Mouse (Mus musculus): Measurements from ENCODE around the gene Megf8. TPM values are rescaled to one million over a fixed set of nuclear protein-coding genes. Genes with fewer than 3 reads are reported as not detected.
A peak's percentile ranks its signal among the peaks of the same experiment; 100 is the strongest.

Gene Megf8
- polyA plus RNA-seq, 1 experiment from 2014 or later, result 5.6 TPM

GRCm38 (mm10) chr7:25283637-25284036, 33.3 kb upstream of the Megf8 start:
- peak overlapping the region; percentile 80 for H3K4me3 ChIP-seq (ENCODE audit: low read depth, low read length)
- DNase-seq (ENCODE audit: low spot score), result peak; percentile 50

DNA sequence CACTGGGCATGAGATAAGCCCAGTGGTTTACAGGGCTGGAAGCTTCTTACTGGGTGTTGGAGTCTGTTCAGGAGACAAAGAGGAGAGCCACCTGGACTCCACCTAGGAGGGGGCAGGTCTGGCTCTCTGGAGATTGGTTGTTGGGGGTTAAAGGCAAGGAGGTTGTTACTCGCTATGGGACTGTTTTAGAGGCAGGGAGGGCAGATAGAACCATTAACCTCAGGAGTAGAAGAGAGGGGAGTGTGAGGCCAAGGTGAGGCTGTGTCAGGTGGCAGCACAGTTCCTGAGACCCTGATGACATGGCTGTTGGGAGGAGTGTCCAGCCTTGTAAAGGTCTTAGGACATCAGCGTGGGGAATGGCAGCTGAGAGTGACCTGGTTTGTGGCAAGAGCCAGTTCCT, 32.8 kb upstream of the Megf8 start:
- 63% methylated on average over 2 of the region's 2 CpGs for WGBS
- H3K4me3 ChIP-seq (ENCODE audit: low read depth, low read length), result no peak overlapping the region
- H3K9me3 ChIP-seq (ENCODE audit: low read length), result no peaks in the 10 kb centered on the region
- TF ChIP-seq EP300 (IDR thresholded peaks at IDR 0.05) (no peak), CTCF (IDR thresholded peaks at IDR 0.05) (no peak)
- H3K36me3 ChIP-seq (ENCODE audit: insufficient read depth, low read length), result peaks cover 34% of the 10 kb centered on the region
- H3K27me3 ChIP-seq (replicated peaks; ENCODE audit: insufficient read depth, low read length), result no peaks in the 10 kb centered on the region
- peaks cover 30% of the 10 kb centered on the region; the same call in 1 of the 2 replicates for H3K4me1 ChIP-seq (ENCODE audit: insufficient read depth, low read depth, low read length)
- no peak overlapping the region for H3K9ac ChIP-seq (replicated peaks; ENCODE audit: low read depth)
- no peak for DNase-seq (ENCODE audit: low spot score)
- H3K4me2 ChIP-seq (replicated peaks; ENCODE audit: low read depth, low read length), result peak overlapping the region; percentile 91; the same call in 1 of the 2 replicates
- ATAC-seq, result no peak
- no peak overlapping the region for H3K27ac ChIP-seq (ENCODE audit: low read length)

More at GRCm38 (mm10) chr7:25283637-25284036, 33.3 kb upstream of the Megf8 start:
- no peak overlapping the region for H3K9ac ChIP-seq (replicated peaks; ENCODE audit: low read depth)
- WGBS, result 6% methylated on average over 5 of the region's 5 CpGs
- H3K9me3 ChIP-seq (ENCODE audit: low read length), result no peaks in the 10 kb centered on the region
- peaks cover 29% of the 10 kb centered on the region for H3K36me3 ChIP-seq (ENCODE audit: insufficient read depth, low read length)
- no peak for TF ChIP-seq CTCF (IDR thresholded peaks at IDR 0.05)
- TF ChIP-seq EP300 (IDR thresholded peaks at IDR 0.05), result no peak
- no peak for ATAC-seq
- H3K4me1 ChIP-seq (ENCODE audit: insufficient read depth, low read depth, low read length), result peaks cover 30% of the 10 kb centered on the region; the same call in 1 of the 2 replicates
- no peaks in the 10 kb centered on the region for H3K27me3 ChIP-seq (replicated peaks; ENCODE audit: insufficient read depth, low read length)
- H3K27ac ChIP-seq (ENCODE audit: low read length), result peak overlapping the region; percentile 7; the same call in 1 of the 2 replicates
- peak overlapping the region; percentile 91 for H3K4me2 ChIP-seq (replicated peaks; ENCODE audit: low read depth, low read length)

- Histone ChIP-seq H3K36me3 (ENCODE audit: insufficient read depth, low read length) (peaks cover 40% of the 10 kb centered on the region), H3K9me3 (ENCODE audit: low read length) (no peaks in the 10 kb centered on the region), H3K4me1 (ENCODE audit: insufficient read depth, low read depth, low read length) (peaks cover 28% of the 10 kb centered on the region; the same call in 1 of the 2 replicates), H3K4me3 (ENCODE audit: low read depth, low read length) (no peak overlapping the region), H3K27ac (ENCODE audit: low read length) (no peak overlapping the region), H3K27me3 (replicated peaks; ENCODE audit: insufficient read depth, low read length) (no peaks in the 10 kb centered on the region), H3K9ac (replicated peaks; ENCODE audit: low read depth) (no peak overlapping the region), H3K4me2 (replicated peaks; ENCODE audit: low read depth, low read length) (no peak overlapping the region)
- no peak for ATAC-seq
- TF ChIP-seq EP300 (IDR thresholded peaks at IDR 0.05), result no peak
- no peak for TF ChIP-seq CTCF (IDR thresholded peaks at IDR 0.05)
- WGBS, result 45% methylated on average over 5 of the region's 5 CpGs
- DNase-seq (ENCODE audit: low spot score), result no peak
Measured at GRCm38 (mm10) chr7:25284766-25285165, 32.2 kb upstream of the Megf8 start.

GRCm38 (mm10) chr7:25285511-25286238, 31.3 kb upstream of the Megf8 start:
- TF ChIP-seq CTCF (IDR thresholded peaks at IDR 0.05) (no peak), EP300 (IDR thresholded peaks at IDR 0.05) (no peak)
- 87% methylated on average over 20 of the region's 20 CpGs for WGBS
- no peak for DNase-seq (ENCODE audit: low spot score)
- Histone ChIP-seq H3K4me2 (replicated peaks; ENCODE audit: low read depth, low read length) (no peak overlapping the region), H3K4me1 (ENCODE audit: insufficient read depth, low read depth, low read length) (peaks cover 19% of the 10 kb centered on the region; the same call in 1 of the 2 replicates), H3K4me3 (ENCODE audit: low read depth, low read length) (no peak overlapping the region), H3K27ac (ENCODE audit: low read length) (no peak overlapping the region), H3K36me3 (ENCODE audit: insufficient read depth, low read length) (peaks cover 49% of the 10 kb centered on the region), H3K9ac (replicated peaks; ENCODE audit: low read depth) (no peak overlapping the region), H3K27me3 (replicated peaks; ENCODE audit: insufficient read depth, low read length) (no peaks in the 10 kb centered on the region), H3K9me3 (ENCODE audit: low read length) (no peaks in the 10 kb centered on the region)
- ATAC-seq, result no peak

DNA sequence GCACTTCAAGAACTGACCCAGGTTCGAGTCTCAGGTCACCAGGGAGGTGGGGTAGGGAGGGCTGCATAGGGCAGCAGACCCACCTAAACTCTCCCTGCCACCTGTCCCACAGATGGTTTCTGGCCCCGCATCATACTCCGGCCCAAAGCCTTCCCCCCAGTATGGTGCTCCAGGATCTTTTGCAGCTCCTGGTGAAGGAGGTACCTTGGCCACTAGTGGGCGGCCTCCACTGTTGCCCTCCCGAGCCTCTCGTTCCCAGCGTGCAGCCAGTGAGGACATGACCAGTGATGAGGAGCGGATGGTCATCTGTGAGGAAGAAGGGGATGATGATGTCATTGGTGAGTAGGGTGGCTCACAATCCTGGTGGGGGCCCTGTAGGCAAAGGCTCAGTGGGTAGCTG, 30.0 kb upstream of the Megf8 start:
- H3K9ac ChIP-seq (replicated peaks; ENCODE audit: low read depth), result no peak overlapping the region
- WGBS, result 77% methylated on average over 8 of the region's 8 CpGs
- H3K4me3 ChIP-seq (ENCODE audit: low read depth, low read length), result no peak overlapping the region
- no peak overlapping the region for H3K4me2 ChIP-seq (replicated peaks; ENCODE audit: low read depth, low read length)
- TF ChIP-seq EP300 (IDR thresholded peaks at IDR 0.05), result no peak
- peak; percentile 42 for TF ChIP-seq CTCF (IDR thresholded peaks at IDR 0.05)
- H3K4me1 ChIP-seq (ENCODE audit: insufficient read depth, low read depth, low read length), result peaks cover 9% of the 10 kb centered on the region; the same call in 1 of the 2 replicates
- DNase-seq (ENCODE audit: low spot score) (no peak), ATAC-seq (no peak)
- no peaks in the 10 kb centered on the region for H3K9me3 ChIP-seq (ENCODE audit: low read length)
- no peaks in the 10 kb centered on the region for H3K27me3 ChIP-seq (replicated peaks; ENCODE audit: insufficient read depth, low read length)
- no peak overlapping the region for H3K27ac ChIP-seq (ENCODE audit: low read length)
- peaks cover 59% of the 10 kb centered on the region for H3K36me3 ChIP-seq (ENCODE audit: insufficient read depth, low read length)

- ATAC-seq (no peak), DNase-seq (ENCODE audit: low spot score) (no peak)
- no peak for TF ChIP-seq CTCF (IDR thresholded peaks at IDR 0.05)
- TF ChIP-seq EP300 (IDR thresholded peaks at IDR 0.05), result no peak
- Histone ChIP-seq H3K4me3 (ENCODE audit: low read depth, low read length) (no peak overlapping the region), H3K27me3 (replicated peaks; ENCODE audit: insufficient read depth, low read length) (no peaks in the 10 kb centered on the region), H3K9ac (replicated peaks; ENCODE audit: low read depth) (no peak overlapping the region), H3K4me1 (ENCODE audit: insufficient read depth, low read depth, low read length) (peaks cover 9% of the 10 kb centered on the region; the same call in 1 of the 2 replicates), H3K27ac (ENCODE audit: low read length) (no peak overlapping the region), H3K36me3 (ENCODE audit: insufficient read depth, low read length) (peaks cover 65% of the 10 kb centered on the region), H3K4me2 (replicated peaks; ENCODE audit: low read depth, low read length) (no peak overlapping the region), H3K9me3 (ENCODE audit: low read length) (no peaks in the 10 kb centered on the region)
- WGBS, result 91% methylated on average over 12 of the region's 12 CpGs
Measured at GRCm38 (mm10) chr7:25288011-25288410, 29.0 kb upstream of the Megf8 start.

Data from lung, postnatal 0 days (tissue).